Mouse (Mus musculus): ENCODE data around the gene Arpc5. TPM values are rescaled to one million over a fixed set of nuclear protein-coding genes. Genes with fewer than 3 reads are reported as not detected.
"Not testable (repeated sequence)": the region's sequence is repeated elsewhere in the genome, so short reads cannot be mapped to it uniquely, and the experiment has no call there.

The Arpc5 gene
- polyA plus RNA-seq, 2 experiments from 2014 or later, result 631 to 671 TPM

DNA sequence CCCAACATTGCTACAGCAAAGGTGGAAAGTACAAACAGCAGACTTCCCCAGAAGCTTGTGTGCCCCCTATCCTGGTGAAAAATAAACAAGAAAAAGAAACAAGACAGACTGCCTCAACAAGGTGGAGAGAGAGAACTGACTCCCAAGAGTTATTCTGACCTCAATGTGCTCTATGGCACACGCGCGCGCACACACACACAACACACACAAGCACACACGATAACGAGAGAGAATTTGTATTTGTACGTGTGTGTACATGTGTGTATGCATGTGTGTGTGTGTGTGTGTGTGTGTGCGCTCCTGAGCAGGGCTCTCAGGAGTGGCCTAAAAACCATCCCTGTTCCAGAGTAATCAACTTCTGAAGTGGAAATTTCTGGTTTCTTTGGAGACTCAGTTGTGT lies 18.3 kb downstream of the Arpc5 start:
- ATAC-seq, result no peak

DNA sequence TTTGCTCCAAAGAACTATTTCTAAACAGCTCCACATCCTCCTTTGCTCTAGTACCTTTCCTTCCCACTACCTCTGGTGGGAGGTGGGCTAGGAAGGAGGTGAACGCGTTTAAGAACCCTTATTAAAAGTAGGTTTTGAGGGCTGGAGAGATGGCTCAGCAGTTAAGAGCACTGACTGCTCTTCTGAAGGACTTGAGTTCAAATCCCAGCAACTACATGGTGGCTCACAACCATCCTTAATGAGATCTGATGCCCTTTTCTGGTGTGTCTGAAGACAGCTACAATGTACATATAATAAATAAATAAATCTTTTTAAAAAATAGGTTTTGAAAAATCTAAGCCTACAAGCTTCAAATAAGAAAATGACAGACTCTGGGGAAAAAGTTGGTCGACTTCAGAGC lies 19.1 kb downstream of the Arpc5 start:
- not testable (repeated sequence) for ATAC-seq

DNA sequence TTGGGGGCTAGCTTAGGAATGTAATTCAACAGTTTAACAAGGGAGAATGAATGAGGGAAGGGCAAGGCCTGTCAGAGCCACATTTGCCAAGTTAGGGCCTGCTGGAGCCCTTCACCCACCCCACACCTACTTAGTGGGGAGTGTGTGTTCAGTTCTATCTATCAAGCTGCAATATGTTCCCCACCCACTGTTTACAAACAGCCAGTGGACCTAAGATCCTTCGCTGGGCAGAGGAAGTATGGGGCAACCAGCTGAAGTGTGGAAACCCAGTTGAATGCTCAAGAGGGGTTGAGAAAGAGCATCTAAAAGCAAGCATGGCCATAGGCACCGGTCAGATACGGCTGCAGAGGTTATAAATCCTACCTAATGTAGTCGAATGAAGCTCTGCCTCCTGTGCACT lies 20.6 kb downstream of the Arpc5 start:
- ATAC-seq, result no peak

DNA sequence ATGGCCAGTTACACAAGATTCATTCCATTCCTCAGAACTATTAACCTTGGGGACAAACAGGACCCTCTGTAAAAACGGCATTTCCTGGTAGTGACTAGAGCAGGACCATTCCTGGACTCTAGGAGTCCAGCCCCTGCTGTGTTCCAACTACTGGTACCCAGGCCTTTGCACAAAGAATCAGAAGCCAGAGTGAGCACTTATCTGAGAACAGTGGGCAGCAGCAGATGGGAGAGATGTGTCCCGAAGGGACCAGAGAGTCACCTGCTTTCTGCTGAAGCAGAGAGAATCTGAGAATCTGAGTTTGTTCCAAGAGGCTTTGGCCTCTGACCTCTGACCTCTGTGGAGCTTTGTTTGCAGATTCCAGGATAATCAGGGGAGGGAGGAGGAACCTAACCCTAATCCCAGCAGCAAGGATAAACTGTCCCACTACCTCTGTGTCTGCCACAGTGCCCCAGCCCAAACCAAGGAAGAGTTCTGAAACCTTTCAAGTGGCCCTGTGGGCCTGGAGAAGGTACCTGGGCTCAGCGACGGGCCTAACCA lies 21.8 kb downstream of the Arpc5 start:
- ATAC-seq, result no peak

DNA sequence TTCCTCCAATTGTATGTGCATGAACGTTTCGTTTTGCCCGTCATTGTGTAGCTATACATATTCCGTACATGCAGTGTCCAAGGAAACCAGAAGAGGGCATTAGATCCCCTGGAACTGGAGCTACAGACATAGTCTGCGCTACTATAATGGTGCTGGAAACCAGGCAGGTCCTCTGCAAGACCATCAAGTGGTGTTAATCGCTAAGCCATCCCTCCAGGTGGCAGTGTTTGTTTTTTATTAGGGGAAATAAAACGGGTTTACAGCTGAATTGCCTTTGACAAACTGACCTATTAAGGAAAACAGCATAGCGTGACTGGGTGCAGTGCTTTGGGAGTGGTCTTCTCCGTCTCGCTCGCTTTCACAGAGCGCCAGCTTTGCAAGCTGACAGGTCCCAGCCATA lies 23.9 kb downstream of the Arpc5 start:
- no peak for ATAC-seq

DNA sequence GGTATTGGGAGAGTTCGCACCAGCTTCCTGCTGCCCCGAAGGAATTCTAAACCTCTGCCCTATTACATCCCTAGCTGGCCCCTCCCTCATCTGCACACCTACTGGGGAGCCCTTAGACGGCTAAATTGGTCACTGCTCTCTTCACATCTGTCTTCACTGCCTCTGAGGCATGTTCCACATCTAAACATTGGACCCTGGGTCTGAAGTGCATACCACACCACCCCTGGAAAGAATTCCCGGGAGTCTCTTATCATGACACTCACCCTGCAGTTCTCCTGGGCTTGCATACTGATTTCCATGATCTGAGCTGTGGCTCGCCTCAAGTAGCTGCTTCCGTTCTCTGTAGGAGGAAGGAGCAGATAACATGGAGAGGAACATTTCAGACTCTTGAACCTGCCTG lies 24.5 kb downstream of the Arpc5 start:
- ATAC-seq, result no peak

DNA sequence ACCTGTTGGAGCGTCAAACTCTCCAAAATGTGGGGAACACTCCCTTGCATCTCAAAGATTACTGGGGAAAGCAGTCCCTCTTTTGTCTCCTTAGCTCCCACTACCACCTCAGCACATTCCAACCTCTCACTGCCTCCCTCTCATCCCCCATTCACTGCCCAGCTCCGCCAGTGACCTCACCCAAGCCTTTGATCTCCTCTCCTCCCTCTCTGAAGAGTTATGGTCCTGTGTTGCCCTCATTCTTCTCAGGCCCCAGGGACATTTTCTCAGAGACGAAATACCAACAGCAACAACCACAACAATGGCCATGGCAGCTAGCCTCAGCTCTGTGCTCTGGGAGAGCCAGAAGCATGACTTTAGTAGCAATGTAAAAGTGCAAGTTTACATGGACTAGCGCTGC lies 24.9 kb downstream of the Arpc5 start:
- no peak for ATAC-seq

DNA sequence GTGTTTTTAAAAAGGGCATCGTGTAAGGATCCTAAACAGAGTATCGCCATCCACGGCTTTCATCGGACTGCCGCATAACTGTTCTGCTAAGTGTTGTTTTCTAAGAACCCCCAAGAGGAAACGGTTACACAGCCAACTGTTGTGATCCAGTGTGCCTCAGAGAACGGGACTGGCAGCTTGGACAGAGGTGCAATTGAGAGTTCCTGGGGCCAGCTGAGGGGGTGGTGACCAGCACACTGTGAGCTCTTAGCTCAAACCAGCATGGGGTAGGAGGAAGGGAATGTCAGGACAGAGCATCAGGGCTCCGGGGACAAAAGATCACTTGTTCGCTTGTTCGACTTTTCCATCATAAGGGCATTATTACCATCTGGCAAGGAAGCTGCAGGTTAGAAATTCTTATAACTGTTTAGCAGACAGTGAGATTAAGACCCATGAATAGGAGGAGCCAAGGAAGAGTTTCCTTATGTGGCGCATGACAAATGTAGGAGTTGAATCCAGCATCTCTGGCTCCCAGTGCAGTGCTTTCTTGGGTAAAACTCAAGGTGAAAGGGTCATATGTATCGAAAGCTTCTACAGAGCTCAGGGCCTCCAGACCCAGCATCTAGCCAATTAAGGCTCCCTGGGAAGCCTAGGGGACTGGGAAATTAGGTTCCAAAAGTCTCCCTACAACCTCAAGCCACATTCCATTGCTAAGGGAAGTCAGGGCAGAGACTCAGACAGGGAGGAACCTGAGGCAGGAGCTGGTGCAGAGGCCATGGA lies 26.6 kb downstream of the Arpc5 start:
- ATAC-seq, result no peak

DNA sequence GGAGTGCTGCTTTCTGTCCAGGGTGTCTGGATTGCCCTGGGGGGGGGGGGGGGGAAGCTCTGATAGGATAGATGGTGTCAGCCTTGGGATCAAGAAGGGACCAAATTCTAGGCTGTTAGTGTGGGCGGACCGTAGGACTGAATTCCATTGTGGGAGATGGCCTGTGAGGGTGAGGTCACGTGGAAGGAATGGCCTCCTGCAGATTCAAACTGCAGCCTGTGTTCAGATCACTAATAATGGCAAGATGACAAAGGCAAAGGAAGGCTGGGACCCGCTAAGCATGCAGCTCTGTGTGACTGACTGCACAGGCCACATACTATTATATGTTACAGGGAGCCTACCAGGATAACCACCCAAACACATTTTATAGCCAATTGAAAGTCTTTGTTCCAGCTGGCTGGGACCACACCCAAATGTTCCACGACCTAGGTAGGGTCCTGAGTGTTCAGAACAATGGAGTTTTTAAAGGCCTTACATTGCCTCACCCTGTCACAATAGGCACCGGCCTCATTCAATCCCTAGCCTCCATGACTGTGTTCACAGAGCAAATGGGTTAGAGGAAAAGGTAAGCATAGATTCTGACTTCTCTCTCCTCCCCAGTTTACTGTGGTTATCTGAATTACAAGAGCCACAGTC lies 27.3 kb downstream of the Arpc5 start:
- no peak for ATAC-seq

DNA sequence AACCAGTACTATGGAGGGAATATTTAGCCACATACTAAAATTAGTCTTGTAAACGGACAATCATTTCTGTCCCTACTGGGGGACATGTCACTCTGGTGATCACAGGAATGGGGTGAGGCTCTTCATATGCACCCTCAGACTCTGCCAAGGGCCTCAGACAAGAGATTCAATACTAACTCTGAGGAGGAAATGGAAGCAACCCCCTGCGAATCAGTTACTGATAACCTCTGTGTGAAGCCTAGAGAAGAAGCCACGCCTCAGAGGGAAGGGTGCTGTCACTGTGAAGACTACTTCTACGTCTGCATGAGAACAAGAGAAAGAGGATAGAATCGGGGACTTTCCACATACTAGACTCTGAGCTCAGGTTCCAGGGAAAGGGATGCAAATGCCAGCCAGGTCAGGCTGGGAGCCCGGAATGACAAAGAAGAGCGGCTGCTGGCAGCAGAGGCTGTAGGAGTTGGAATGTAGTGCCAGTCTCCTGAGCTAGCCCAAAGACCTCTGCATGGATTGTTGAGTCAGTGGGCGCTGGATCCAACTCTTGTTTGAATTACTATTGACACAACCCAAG lies 29.4 kb downstream of the Arpc5 start:
- ATAC-seq, result no peak

DNA sequence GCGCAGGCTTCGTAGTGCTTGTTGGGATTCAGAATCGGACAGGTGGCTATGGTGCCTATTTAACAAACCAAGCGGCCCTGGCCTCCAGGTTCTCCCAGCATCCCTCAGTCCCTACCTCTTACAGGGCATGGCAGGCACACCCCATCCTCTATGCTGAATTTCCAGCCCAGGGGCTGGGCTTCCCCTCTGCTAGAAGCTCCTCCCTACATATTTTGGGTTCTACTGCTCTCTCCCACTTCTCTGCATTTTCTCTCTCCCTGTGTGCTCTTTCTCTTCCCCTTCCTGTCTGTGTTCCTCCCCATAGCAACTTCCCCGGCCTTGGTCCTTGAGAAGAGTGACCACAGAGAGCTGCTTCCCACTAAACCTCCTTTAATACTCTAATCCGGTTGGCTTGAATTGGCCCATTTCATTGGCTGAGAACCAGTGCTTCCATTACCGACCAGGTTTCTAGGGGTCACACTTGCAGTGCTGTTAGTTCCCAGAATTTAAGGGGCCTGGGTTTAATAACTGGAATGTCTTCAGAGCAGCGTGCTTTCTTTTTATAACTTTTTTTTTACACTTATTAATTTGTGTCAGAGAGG lies 30.4 kb downstream of the Arpc5 start:
- no peak for ATAC-seq

DNA sequence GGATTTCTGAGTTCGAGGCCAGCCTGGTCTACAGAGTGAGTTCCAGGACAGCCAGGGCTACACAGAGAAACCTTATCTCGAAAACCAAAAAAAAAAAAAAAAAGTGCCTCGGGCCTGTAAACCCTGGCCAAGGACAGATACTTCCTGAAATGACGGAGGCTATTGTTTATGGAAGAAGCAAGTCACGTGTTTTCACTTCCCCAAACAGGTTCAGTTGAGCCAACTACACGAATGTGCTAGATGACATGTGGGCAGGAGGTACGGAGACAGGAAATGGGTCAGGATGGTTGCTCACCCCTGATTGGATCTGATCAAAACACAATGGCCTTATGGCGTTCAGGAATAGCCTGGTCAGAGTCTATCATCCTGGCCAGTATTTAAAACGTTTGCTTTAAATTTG lies 31.8 kb downstream of the Arpc5 start:
- no peak for ATAC-seq

DNA sequence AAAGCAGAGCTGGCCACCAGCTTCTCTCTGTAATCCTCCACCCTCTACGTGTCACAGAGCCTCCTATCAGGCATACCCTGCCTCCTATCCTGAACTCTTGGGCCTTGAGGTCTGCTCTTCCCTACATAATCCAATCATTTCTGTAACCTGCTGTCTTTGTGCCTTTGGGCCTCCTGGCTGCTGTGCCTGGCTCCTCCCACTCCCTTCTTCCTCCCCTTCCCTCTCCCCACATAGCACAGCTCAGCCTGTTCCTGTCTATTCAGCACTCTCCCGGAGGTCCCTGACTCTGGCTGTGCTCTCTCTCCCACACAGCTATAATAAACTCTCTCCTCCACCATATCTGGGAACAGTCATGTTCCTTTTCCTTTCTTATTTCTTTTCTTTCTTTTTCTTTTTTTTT lies 33.6 kb downstream of the Arpc5 start, which contains the start of gene Ncf2:
Gene Ncf2, plus strand, starts transcription at position 298 of the 400 bp plus-strand sequence.
- ATAC-seq, result no peak

DNA sequence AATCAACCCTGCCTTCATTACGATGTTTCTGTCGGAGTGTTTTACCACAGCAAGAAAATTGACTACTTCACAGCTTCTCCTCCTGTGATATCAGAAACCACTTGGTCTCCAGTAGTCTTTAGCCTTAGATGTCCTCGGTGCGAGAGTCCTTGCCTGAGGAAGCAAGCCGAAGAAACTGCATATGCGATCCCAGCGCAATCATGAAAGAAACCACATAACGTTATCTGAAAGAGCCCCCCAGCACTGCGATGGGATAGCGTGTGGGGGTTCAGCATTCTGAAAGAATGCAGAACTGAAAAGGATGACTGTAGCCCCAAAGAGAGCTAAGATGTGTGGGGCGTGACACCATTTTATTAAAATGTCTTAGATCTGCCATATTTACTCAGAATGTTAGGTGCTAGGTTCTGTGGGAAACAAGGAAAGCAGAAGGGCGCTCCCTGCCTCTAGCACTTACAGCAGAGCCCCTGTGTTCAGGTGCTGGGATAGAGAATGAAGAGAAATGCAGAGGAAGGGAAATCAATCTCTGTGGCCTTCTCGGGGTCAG lies 34.4 kb downstream of the Arpc5 start:
- ATAC-seq, result no peak

DNA sequence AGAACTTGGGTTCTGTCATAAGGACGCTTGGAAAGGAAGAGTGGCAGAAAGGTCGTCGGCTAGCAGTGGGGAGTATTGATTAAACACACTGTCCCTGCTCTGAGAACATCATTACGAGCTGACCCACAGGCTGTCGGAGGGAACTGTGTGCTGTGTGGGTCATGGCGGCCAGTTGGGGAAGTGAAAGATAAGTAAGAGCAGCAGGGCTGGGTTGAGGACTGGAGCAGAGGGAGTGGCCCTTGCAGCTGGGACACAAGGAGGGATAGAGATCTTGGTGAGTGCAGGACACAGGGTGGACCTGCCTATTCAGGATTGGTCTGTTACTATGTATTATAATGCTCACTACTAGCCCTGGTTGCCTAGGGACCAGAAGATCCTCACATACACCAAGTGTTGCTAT lies 38.6 kb downstream of the Arpc5 start:
- no peak for ATAC-seq

DNA sequence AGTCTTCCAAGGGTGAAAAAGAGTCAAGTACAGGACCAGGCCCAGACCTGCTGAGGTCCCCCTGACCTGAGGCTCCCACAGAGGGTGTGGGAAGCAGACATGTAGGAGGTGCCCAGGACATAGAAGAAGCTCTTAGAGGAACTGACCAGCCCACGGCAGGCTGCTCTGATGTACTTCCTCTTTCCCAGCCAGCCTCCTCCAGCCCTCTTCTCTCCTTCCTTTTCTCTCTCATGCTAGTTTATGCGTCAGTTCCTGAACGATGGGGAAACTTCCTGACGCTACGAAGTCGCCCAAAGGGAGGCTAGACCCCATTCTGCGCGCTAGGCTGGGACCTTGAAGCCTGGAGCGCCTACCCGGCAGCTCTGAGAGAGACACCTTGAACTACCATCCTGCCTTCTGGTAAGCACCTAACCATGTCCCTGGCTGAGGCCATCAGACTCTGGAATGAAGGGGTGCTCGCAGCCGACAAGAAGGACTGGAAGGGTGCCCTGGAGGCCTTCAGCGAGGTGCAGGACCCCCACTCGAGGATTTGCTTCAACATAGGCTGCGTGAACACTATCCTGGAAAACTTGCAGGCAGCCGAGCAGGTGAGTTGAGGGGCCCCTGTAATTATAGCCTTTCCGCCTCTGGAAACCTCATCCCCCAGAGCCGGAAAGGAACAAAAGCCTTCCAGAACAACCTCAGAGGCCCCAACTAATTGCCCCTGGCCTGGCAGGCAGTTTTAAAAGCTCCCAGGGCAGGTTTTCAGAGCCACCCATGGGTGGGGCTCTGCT lies 41.5 kb downstream of the Arpc5 start:
- no peak for ATAC-seq

DNA sequence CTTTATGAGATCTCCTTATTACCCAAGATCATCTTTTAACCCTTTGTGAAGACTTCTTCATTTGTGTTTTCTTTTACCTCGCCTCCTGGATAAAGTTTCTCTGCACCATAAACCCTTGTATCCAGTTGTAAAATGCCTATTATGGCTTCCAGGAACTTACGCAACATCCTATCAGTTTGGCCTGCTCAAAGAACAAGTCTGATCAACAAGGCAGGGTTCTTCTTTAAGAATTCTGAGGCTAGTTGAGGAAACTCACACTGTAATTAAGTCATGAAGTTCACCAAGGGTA lies 42.0 kb downstream of the Arpc5 start:
- ATAC-seq, result no peak

DNA sequence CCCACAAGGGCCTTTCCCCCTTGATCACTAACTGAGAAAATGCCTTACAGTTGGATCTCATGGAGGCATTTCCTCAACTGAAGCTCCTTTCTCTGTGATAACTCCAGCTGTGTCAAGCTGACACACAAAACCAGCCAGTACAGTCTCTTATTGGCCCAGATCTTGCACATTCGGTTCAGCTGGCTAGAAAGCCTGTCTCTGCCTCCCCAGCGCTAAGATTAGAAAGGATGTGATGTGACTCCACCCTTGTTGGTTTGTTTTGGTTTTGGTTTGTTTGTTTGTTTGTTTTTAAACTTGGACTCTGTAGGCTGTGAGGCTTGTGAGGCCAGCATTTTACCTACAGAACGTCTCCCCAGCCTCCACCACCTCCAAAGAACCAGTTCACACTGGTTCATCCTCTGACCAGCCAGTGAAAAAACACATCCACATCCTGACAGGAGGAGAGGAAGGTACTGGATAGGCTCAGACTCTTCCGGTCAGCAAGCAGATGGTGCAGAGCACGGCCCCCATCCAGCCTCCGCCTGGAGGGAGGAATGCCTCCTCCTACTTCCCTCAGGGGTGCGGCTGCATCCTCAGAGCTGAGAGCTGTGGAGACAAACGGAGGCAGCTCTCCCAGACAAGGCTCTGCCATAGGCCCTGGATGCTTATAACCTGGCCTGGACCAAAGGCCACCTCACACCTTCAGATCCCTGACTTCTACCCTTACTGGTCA lies 43.4 kb downstream of the Arpc5 start:
- no peak for ATAC-seq

DNA sequence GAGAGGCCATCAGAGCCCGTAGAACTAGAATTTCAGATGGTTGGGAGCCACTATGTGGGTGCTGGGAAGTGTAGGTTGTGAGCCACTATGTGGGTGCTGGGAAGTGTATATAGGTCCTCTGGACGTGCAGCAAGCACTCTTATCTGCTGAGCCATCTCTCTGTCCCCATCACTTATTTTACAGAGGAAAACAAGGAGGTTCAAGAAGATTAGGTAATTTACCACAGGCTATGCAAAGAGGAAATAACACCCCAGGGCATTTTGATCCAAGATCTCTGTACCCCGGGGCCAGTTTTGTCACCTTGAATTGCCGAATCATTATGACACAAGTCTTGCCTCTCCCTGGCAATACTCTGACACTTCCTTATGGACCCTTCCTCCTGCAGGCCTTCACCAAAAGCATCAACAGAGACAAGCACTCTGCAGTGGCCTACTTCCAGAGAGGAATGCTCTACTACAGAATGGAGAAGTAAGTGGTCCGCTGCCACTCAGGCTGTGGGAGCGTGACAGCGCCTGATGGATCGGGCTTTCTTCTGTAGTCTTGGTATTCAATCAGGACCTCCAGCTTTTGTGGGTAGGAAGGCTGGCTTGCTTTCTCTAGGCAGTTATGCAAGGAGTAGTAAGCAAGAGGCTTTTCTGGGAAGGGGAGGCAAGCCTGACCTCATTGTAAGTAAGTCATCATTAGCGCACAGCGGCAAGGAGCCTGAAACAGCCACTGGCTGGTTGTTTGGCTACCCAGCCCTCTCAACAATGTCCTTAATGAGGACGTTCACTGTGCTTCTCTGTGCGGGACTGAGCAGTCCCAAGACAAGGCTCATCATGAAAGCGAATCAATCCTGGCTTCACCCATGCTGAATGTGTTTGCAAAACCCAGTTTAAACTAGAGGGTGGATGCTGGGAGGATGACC lies 44.4 kb downstream of the Arpc5 start:
- ATAC-seq, result no peak

DNA sequence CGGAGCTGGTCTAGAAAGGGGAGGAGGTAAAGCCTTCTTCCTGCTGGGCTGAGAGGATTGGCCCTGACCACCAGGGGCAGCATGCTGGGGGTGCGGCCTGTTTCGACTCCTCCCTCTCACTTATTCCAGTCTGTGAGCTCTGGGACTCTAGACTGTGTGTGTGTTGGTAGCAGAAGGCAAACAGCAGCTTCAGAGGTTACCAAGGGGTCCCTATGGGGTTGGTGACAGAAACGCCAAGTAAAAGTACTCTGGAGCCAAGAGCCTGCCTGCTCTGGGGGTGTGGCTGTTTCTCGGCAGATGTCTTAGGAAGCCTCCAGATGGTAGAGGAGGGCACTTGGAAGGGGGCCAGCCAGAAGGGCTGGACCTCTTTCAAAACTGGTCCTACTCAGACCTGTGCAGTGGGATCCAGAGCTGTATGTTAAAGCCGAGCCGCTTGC lies 48.9 kb downstream of the Arpc5 start:
- no peak for ATAC-seq

Measured in activated CD4-positive, CD25-positive, alpha-beta regulatory T cell, adult 4 months (primary cell).